Mouse (Mus musculus): ENCODE measurements at regions not wholly inside any gene's neighbourhood (a gene's known extent, or its start where the extent isn't known, plus 50 kb on each side); places are given as distances from the start of the nearest gene placed in this dataset.

DNA sequence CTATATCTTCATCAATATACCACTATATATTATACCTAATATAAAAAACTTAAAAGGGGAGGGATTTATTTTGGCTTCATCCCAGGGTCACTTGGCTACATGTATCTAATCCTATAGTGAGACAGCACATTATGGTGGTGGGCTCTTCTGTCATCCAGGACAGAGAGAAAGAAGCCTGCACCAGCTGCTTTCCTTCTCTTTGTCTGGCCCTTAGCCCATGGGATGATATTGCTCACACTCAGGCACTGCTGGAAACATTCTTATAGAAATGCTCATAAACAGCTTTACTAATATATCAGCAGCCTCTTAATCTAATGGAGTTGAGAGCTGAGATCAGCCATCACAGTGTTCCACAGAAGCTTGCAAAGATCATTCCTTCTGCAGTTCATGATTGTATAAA lies 64.3 kb upstream of the Slc24a2 start:
- TF ChIP-seq POLR2A (IDR thresholded peaks at IDR 0.05; ENCODE audit: low read depth, low read length) (no peak), CTCF (conservative IDR thresholded peaks at IDR 0.05; ENCODE audit: insufficient read depth, insufficient read length, low read depth, low read length) (no peak)
